Mouse (Mus musculus) forebrain, embryonic 15.5 days (tissue): Measurements from ENCODE around the gene Tmem120b. TPM values are rescaled to one million over a fixed set of nuclear protein-coding genes. Genes with fewer than 3 reads are reported as not detected.

Experiments
- ATAC-seq: fragments of 200-750 bp; cut with Nextera tagmentation; replicated peaks from 2 replicates; pipeline ENCODE4 v1.8.0; 2017; ENCODE audit warnings: mild to moderate bottlenecking, moderate TSS enrichment, moderate library complexity
- H3K27ac ChIP-seq: fragments of 300-500 bp; sonication (generic); replicated peaks from 2 replicates; pipeline ENCODE4 v1.5.1; 2015; ENCODE audit warnings: mild to moderate bottlenecking, inconsistent platforms
- H3K27me3 ChIP-seq: fragments of 300-500 bp; sonication (generic); 2 replicates; pipeline ENCODE4 v1.6.1; 2015; ENCODE audit warnings: inconsistent platforms
- H3K36me3 ChIP-seq: fragments of 300-500 bp; sonication (generic); 2 replicates; pipeline ENCODE4 v1.6.1; 2015; ENCODE audit warnings: mild to moderate bottlenecking, inconsistent platforms
- H3K4me1 ChIP-seq: fragments of 300-500 bp; sonication (generic); 2 replicates; pipeline ENCODE4 v1.6.1; 2015; ENCODE audit warnings: inconsistent platforms
- H3K4me2 ChIP-seq: fragments of 300-500 bp; sonication (generic); replicated peaks from 2 replicates; pipeline ENCODE4 v1.6.1; 2015; ENCODE audit warnings: mild to moderate bottlenecking, inconsistent platforms
- H3K4me3 ChIP-seq: fragments of 300-500 bp; sonication (generic); 2 replicates; pipeline ENCODE4 v1.5.1; 2015; ENCODE audit warnings: mild to moderate bottlenecking, inconsistent platforms
- H3K9ac ChIP-seq: fragments of 300-500 bp; sonication (generic); replicated peaks from 2 replicates; pipeline ENCODE4 v1.6.1; 2015; ENCODE audit warnings: mild to moderate bottlenecking, inconsistent platforms
- H3K9me3 ChIP-seq: fragments of 300-500 bp; sonication (generic); 2 replicates; pipeline ENCODE4 v1.6.1; 2016; ENCODE audit warnings: inconsistent platforms
- WGBS: fragments of 180-500 bp; shearing (Covaris S2); methylation state at CpG from one replicate; pipeline ENCODE4 v1.1.7; 2015; ENCODE audit warnings: mixed read lengths; 5-methylcytosine and 5-hydroxymethylcytosine counted together
- polyA plus RNA-seq: library from polyadenylated mRNA; unstranded; fragments of >200 nt; fragmentation: Nextera tagmentation; extraction: Ambion mirVana; gene quantifications from 2 replicates; pipeline ENCODE4 v1.2.1, GENCODE M21; 2015

The Tmem120b gene
- polyA plus RNA-seq, 1 experiment from 2014 or later: 16.0 TPM

- H3K4me3 ChIP-seq: no peak overlapping the region
- no peak overlapping the region for H3K27ac ChIP-seq
- no peak overlapping the region for H3K4me2 ChIP-seq
- no peaks in the 10 kb centered on the region for H3K9me3 ChIP-seq
- H3K4me1 ChIP-seq: no peaks in the 10 kb centered on the region; the same call in 1 of the 2 replicates
- no peaks in the 10 kb centered on the region for H3K27me3 ChIP-seq
- ATAC-seq: no peak
- WGBS: 91% methylated on average over 10 of the region's 10 CpGs
- no peak overlapping the region for H3K9ac ChIP-seq
- H3K36me3 ChIP-seq: peaks cover 47% of the 10 kb centered on the region
These were observed 98.2 kb downstream of the Tmem120b start for GRCm38 (mm10) chr5:123166437-123166836.

Other genes with a start within 250 kb of the Tmem120b start
- gene Anapc5, start 247.1 kb upstream of the Tmem120b start, polyA plus RNA-seq: 538 and 543 TPM in 2 replicates
- gene Rnf34, start 218.4 kb upstream of the Tmem120b start, polyA plus RNA-seq: 50.9 and 52.9 TPM in 2 replicates
- gene Kdm2b, start 78.6 kb upstream of the Tmem120b start, polyA plus RNA-seq: 138 and 141 TPM in 2 replicates
- 14.0 and 14.9 TPM in 2 replicates for gene Orai1, start 53.3 kb upstream of the Tmem120b start, polyA plus RNA-seq
- gene Morn3, start 21.4 kb upstream of the Tmem120b start, polyA plus RNA-seq: 1.1 and 2.2 TPM in 2 replicates
- gene Rhof, start 64.3 kb downstream of the Tmem120b start, polyA plus RNA-seq: 11.4 and 12.4 TPM in 2 replicates
- gene Setd1b, start 73.8 kb downstream of the Tmem120b start, polyA plus RNA-seq: 13.6 and 13.7 TPM in 2 replicates
- 82.0 and 82.9 TPM in 2 replicates for gene Psmd9, start 101.0 kb downstream of the Tmem120b start, polyA plus RNA-seq
- gene Hpd, start 114.3 kb downstream of the Tmem120b start, polyA plus RNA-seq: not detected in 2 replicates
- gene Wdr66, start 183.7 kb downstream of the Tmem120b start, polyA plus RNA-seq: 2.7 TPM in 2 replicates